Comparison of ENCODE assay signal across 28 mouse cellular contexts in genomic region chr7:90588318-90588717, GRCm38 (mm10).
"Had no signal": no experiment of that assay in that cellular context is flagged by ENCODE, and none has a peak within 500 bp of the region (broad histone marks: within the 10 kb centered on the region; RNA-seq: fewer than 3 reads in every experiment).

No protein-coding gene starts in this region.

- H3K9me3 ChIP-seq: embryonic facial prominence, embryonic 10.5 days; embryonic facial prominence, embryonic 12.5 days; embryonic facial prominence, embryonic 13.5 days; embryonic facial prominence, embryonic 15.5 days; forebrain, embryonic 10.5 days; forebrain, embryonic 12.5 days; forebrain, embryonic 13.5 days; forebrain, embryonic 15.5 days had no signal

- H3K4me3 ChIP-seq: embryonic facial prominence, embryonic 10.5 days; embryonic facial prominence, embryonic 12.5 days; embryonic facial prominence, embryonic 13.5 days; embryonic facial prominence, embryonic 15.5 days; erythroblast, embryonic 14.5 days; forebrain, embryonic 10.5 days; forebrain, embryonic 12.5 days; forebrain, embryonic 13.5 days; forebrain, embryonic 15.5 days; gastrocnemius, adult 2 months had no signal

- H3K27me3 ChIP-seq: embryonic facial prominence, embryonic 12.5 days; embryonic facial prominence, embryonic 13.5 days; embryonic facial prominence, embryonic 15.5 days; forebrain, embryonic 12.5 days; forebrain, embryonic 13.5 days; forebrain, embryonic 15.5 days had no signal

- H3K9ac ChIP-seq: embryonic facial prominence, embryonic 12.5 days; embryonic facial prominence, embryonic 13.5 days; embryonic facial prominence, embryonic 15.5 days; forebrain, embryonic 12.5 days; forebrain, embryonic 13.5 days; forebrain, embryonic 15.5 days; forebrain, postnatal 0 days had no signal

- ATAC-seq: forebrain, embryonic 13.5 days; forebrain, embryonic 14.5 days; forebrain, embryonic 15.5 days; forebrain, embryonic 16.5 days; forebrain, postnatal 0 days had no signal

- H3K27ac ChIP-seq: embryonic facial prominence, embryonic 10.5 days; embryonic facial prominence, embryonic 12.5 days; embryonic facial prominence, embryonic 13.5 days; embryonic facial prominence, embryonic 15.5 days; forebrain, embryonic 10.5 days; forebrain, embryonic 12.5 days; forebrain, embryonic 13.5 days; forebrain, embryonic 15.5 days; gastrocnemius, adult 2 months had no signal

- H3K36me3 ChIP-seq: embryonic facial prominence, embryonic 10.5 days; embryonic facial prominence, embryonic 12.5 days; embryonic facial prominence, embryonic 13.5 days; embryonic facial prominence, embryonic 15.5 days; forebrain, embryonic 10.5 days; forebrain, embryonic 12.5 days; forebrain, embryonic 15.5 days had no signal

- DNase-seq: cerebellum, adult 18-20 months; cerebellum, adult 2 months; cerebellum, adult 8-10 months; cerebellum, adult 9-10 months; cerebellum, adult 9-11 months; cerebellum, postnatal 10 days; cerebellum, postnatal 14 days; cerebellum, postnatal 25 days; cerebellum, postnatal 36 days; embryo, embryonic 11 days; forebrain, postnatal 0 days; gastrocnemius, adult 2 months; gastrocnemius, postnatal 10 days; gastrocnemius, postnatal 14 days; gastrocnemius, postnatal 25 days; gastrocnemius, postnatal 36 days; heart, adult 11 months had no signal

- H3K4me1 ChIP-seq: embryonic facial prominence, embryonic 10.5 days; embryonic facial prominence, embryonic 12.5 days; embryonic facial prominence, embryonic 13.5 days; embryonic facial prominence, embryonic 15.5 days; forebrain, embryonic 10.5 days; forebrain, embryonic 12.5 days; forebrain, embryonic 13.5 days; forebrain, embryonic 15.5 days had no signal

- H3K4me2 ChIP-seq: embryonic facial prominence, embryonic 12.5 days; embryonic facial prominence, embryonic 13.5 days; embryonic facial prominence, embryonic 15.5 days; forebrain, embryonic 12.5 days; forebrain, embryonic 13.5 days; forebrain, embryonic 15.5 days had no signal
